Mouse (Mus musculus) layer of hippocampus, adult 9-11 months (tissue): ENCODE data around the gene Rnf126.

Source experiments
- DNase-seq: peaks from one replicate; pipeline ENCODE4 v3.0.0; 2022

Gene Rnf126

GRCm38 (mm10) chr10:79728323-79729249 lies 38.2 kb downstream of the Rnf126 start:
- DNase-seq, result peak; percentile 78

GRCm38 (mm10) chr10:79726090-79726489 lies 40.7 kb downstream of the Rnf126 start:
- no peak for DNase-seq

- no peak for DNase-seq
These were observed 43.1 kb downstream of the Rnf126 start for GRCm38 (mm10) chr10:79723692-79724091.

GRCm38 (mm10) chr10:79723047-79723446 lies 43.7 kb downstream of the Rnf126 start:
- no peak for DNase-seq

- no peak for DNase-seq
These were observed 45.7 kb downstream of the Rnf126 start for GRCm38 (mm10) chr10:79721089-79721488.

- DNase-seq, result no peak
These were observed 49.0 kb downstream of the Rnf126 start for GRCm38 (mm10) chr10:79717640-79718357.

- no peak for DNase-seq
These were observed 49.8 kb downstream of the Rnf126 start for GRCm38 (mm10) chr10:79716988-79717355.

- DNase-seq, result no peak
These were observed 50.3 kb downstream of the Rnf126 start, which contains the start of gene Hcn2 for GRCm38 (mm10) chr10:79716254-79716987. Gene Hcn2 (plus strand): TSS chr10:79716634.

GRCm38 (mm10) chr10:79714996-79715395 lies 51.8 kb downstream of the Rnf126 start:
- no peak for DNase-seq

- no peak for DNase-seq
These were observed 53.6 kb downstream of the Rnf126 start for GRCm38 (mm10) chr10:79713163-79713562.

GRCm38 (mm10) chr10:79712499-79713126 lies 54.1 kb downstream of the Rnf126 start:
- peak; percentile 66 for DNase-seq

- no peak for DNase-seq
These were observed 54.7 kb downstream of the Rnf126 start for GRCm38 (mm10) chr10:79712029-79712428.

GRCm38 (mm10) chr10:79709307-79709706 lies 57.4 kb downstream of the Rnf126 start:
- no peak for DNase-seq

- no peak for DNase-seq
These were observed 58.1 kb downstream of the Rnf126 start for GRCm38 (mm10) chr10:79708668-79709067.
